Mouse (Mus musculus) ES-CJ7 (cell line): ENCODE data around the gene Gabpa.
A peak's percentile ranks its signal among the peaks of the same experiment; 100 is the strongest.

Source experiments
- DNase-seq: peaks from one replicate; pipeline ENCODE4 v3.0.0; 2011; ENCODE audit warnings: low read depth, low spot score

Gabpa gene

DNA sequence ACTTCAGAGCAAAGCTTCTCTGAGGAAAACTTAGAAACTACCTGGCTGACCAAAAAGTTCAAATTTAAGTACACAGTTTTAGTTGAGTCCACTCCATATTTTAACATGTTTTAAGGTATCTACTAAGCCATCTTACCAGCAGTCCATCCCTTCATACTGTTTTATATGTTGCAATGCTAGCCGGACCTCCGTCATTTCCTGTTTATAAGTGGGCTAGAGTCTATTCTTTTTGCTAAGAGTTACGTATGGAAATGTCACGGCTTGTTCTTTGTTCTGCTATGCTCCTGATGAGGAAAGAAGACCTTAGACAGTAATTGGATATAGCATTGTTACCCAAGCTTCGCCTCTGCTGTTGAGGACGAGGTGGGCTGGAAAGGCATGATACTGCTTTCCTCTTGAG lies 18.8 kb downstream of the Gabpa start:
- no peak for DNase-seq

DNA sequence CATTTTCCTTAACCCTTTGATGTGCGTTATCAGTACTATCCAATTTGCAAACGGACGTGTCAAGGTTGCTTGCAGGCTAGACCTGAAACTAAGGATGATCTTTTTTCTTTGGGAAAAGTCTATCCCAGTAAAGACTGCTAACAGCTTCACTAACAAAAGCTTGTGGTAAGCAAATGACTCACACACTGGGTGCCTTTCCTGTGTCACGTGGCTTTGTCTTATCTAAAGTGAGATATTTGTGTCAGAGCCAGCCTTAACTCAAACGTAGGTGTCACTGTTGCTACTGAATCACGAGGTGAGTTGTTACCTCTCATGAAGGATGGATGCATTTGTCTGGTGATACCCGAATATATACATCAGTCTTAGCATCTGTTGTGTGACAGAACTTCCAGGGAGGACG lies 29.9 kb downstream of the Gabpa start:
- DNase-seq = no peak

DNA sequence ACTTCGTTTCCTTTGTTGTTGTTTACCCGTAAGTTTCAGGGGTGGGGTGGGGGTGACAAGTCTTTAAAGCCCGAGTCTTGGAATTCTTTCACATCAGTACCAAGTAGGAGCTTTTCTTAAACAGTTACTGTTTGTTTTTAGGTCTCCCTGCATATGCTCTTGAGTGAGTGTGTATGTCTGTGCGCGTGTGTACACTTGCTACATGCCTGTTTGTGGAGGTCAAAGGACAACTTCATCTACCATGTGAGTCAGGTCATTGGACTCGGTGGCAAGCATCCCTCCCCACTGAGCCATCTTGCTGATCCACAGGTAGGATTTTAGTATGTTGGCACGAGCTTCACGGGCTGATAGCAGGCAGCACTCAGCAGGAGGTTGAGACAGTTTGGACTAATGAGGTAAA lies 39.1 kb downstream of the Gabpa start:
- DNase-seq = no peak

DNA sequence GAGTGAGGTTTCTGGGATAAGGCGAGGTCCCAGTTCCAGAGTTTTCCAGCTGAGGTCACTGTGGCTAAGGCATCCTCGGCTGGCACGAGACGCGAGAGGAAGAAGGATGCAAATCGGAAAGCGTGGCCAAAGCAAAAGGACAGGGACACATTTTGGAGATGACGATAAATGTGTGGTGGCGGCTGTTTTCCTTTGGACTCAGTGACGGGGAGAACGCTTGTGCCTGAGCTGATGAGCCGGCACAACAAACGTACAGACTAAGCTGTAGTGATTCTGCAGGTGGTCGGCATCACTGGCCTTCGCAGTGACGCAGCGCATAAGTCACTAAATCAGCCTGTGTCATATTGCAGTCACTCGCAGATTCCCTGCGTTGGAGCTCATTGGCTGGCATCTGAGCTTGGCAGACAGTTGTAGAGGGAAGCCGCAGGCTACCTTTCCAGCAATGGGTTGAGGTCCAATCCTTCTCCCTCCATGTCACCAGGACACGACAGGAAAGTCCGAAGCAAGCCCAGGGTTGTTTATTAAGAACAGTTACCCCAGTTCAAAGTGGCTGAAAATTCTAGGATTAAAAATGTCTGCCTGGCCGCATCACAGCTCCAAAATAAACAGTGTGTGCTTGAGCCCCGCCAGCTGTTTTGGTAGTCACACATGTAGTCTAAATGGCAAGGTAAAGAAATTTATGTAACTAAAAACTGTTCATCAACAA lies 40.4 kb downstream of the Gabpa start:
- no peak for DNase-seq

DNA sequence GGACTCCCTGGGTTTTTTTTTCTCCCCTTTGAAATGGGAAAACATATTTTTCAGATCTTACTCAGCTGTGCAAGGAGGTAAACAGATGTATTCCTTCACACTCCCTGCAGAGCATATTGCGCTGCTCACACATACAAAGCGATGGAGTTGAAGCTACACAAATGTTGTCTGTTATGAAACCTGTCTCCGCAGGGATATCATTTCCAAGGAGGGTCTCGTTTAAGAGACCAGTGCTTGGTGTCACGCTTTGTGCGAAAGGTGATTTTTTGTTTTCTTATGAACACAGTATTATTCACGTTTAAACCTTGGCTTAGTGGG lies 41.0 kb downstream of the Gabpa start:
- DNase-seq = no peak

DNA sequence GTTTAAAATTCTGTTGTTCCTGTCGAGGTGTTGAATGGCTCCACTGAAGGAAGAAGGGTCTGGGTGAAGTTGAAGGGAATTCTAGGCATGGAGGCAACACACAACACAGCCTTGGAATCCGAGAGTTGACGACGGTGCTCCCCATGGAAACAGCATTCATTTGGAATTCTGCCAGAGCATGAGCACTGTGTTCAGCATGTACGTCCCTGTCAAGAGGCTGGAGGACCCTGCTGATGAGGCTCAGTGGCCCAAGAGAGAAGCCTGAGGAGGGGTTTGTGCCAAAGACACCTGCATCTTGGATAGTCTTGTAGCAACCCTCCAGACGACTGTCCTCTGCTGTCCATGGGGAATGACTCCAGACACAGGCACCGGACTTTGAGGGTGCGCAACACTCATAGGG lies 41.4 kb downstream of the Gabpa start:
- DNase-seq = no peak

DNA sequence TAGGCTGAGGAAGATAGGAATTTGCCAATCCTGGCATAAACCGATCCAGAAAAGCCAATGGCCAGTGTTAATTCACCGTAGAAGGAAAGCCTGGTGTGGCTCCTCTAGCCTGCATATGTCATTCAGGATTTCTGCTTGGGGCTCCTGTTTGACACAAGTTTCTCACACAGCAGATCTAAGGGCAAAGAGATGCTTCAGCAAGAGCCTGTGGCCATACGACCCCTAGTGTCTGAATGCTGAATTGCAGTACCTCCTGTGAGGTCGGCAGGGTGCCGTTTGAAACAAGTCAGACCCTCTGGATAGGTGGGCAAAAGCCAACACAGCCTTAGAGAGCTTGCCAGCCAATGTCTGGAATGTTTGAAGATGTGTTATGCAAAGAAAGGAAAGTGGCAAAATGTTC lies 44.4 kb downstream of the Gabpa start:
- DNase-seq = peak; percentile 89

DNA sequence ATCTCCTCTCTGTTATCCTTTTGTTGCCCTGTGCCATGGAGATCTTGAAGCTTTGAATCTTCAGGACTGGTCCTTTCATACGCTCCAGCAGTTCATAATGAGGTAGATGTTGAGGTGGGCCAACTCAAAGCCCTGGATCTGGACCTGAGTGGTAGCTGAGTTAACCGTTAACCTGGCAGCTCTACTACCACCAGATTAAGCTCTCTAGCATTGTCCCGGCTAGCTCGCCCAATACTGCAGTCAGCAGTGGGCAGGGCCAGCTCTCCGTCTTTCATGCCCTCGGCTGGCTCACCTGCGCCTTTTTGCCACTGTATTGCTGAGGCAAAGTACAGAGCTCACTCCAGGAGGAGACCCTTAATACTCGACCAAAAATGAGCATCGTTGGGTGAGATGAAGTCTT lies 46.4 kb downstream of the Gabpa start:
- no peak for DNase-seq

DNA sequence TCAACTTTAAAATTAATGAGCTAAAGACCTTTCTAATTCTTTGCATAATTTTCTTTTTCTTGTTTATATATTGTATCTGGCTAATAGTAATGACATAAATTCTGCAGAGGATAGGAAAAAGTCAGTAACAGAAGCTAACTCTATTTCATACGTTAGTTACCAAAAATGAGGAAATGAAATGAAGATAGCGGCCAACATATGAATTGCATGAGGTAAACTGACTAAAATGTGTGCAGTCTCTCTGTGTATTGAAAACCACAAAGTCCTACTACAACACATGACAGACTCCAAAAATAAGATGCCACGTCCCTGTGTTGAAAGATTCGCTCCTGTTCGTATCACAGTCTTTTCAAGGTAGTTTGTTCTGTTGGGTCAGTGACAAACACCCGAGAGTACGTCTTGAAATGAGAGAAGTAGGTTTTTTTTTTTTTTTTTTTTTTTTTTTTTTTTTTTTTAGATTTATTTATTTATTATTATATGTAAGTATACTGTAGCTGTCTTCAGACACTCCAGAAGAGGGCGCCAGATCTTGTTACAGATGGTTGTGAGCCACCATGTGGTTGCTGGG lies 47.1 kb downstream of the Gabpa start:
- DNase-seq = no peak

DNA sequence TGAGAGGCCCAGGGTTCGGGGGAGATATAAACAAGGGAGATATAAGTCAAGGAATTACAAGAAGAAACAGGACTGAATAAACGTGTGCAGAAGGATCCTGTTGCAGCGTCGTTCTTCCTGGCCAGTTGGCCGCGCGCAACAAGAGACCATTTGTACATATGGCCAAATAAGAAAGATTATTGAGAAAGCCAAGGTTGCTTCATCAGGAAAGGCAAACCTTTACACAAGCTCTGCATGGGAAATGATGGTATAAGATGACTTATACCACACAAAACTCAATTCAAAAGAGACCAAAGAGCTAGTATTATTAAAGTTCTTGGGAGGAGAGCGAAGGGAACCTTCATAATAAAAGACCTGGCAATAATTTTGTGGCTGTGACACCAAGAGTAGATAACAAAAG lies 49.8 kb downstream of the Gabpa start:
- DNase-seq = no peak

DNA sequence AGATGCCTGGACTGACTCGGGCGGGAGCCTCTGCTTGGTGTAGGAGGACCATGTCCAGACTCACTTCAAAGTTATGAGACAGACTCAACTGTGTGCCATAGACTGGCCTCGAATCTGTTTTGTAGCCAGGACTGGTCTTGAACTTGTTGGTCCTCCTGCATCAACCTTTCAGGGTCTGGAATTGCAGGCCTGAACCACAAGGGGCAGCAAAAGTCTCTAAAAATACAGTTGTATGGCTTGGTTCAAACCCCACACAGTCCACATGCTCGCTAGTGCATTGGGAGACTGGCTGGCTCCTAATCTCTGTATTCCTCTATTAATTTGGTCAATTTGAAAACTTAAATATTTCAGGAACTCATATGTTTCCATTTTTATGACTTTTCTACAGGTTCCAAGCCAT lies 68.3 kb downstream of the Gabpa start:
- DNase-seq = peak; percentile 25

DNA sequence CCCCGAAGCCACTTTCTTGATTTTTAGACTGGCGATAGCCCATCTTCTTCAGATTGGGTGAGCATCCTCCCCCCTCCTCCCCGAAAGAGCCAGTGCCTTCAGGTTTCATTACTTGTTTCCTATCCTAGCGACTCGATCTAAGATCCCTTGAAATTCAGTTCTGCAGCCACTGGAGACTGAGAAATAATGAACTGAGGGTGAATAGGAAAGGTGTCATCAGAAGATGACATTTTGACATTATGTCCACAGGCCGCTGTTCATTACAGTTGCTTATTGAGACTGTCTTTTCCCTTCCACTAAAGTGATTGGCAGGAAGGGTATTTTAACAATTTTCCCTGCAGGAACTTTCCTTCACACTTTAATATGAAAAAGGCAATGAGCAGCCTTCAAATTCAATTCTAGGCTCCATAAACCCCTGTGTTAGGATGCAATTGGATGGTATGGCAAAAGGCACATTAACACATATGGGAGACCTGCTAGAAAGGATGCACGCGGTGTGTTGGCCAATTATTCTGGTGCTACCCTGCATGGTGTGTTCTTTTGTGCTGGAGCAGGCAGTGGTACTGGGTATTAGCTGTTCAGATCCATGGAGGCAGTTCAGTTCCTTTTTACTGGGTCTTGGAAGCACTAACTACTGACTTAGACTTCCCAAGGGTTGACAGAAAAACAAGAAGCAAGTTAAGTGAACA lies 76.9 kb downstream of the Gabpa start:
- no peak for DNase-seq
